Mouse (Mus musculus): ENCODE data around the gene Zbtb2.
A peak's percentile ranks its signal among the peaks of the same experiment; 100 is the strongest.

DNA sequence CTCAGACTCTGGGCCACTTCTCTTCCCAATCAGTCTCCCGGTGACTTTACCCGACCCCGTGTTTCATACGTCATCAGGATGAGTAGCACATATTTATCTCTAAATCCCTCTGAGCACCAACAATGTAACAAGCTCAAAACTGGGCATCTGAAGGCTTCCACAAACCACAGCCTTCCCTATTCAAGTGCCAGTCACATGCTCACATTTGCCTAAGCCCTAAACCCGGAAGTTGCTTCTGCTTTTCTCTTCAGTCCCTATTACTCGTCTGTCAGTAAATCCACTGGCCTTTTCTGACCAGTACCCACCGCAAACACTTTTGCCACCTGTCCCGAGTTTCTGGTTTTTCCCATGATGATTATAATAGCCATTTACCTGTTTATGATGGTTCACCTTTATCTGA, 42.5 kb upstream of the Zbtb2 start:
- TF ChIP-seq CTCF (IDR thresholded peaks at IDR 0.05 in 2 of 3, conservative IDR thresholded peaks at IDR 0.05 in 1 of 3; ENCODE audit: control insufficient read depth in 1 of 3, insufficient read depth in 1 of 3, low read depth in 2 of 3, low read length in 3 of 3, poor library complexity in 1 of 3, severe bottlenecking in 1 of 3), result no peak
- TF ChIP-seq NRF1 (IDR thresholded peaks at IDR 0.05; ENCODE audit: insufficient read depth, low read depth, low read length, poor library complexity, severe bottlenecking), result no peak
- TF ChIP-seq BHLHE40 (IDR thresholded peaks at IDR 0.05; ENCODE audit: borderline replicate concordance, low read depth, low read length), result peak; percentile 12; the same call in 1 of the 2 replicates
- peak in 1 of 2 experiments; percentile 46; a peak in 1 of 4 replicates for TF ChIP-seq USF2 (IDR thresholded peaks at IDR 0.05; ENCODE audit: borderline replicate concordance in 1 of 2, insufficient read depth in 1 of 2, low read depth in 1 of 2, low read length in 2 of 2)
- TF ChIP-seq CHD2 (IDR thresholded peaks at IDR 0.05; ENCODE audit: low read length), result no peak
- 0 out of 2 replicates have a peak, but pooled peaks have one; percentile 45 for TF ChIP-seq HCFC1 (IDR thresholded peaks at IDR 0.05; ENCODE audit: low read depth, low read length)
- TF ChIP-seq TCF12 (IDR thresholded peaks at IDR 0.05; ENCODE audit: low read depth, low read length), result no peak
- no peak for TF ChIP-seq SMC3 (IDR thresholded peaks at IDR 0.05; ENCODE audit: low read depth, low read length)
- no peak for TF ChIP-seq POLR2A (IDR thresholded peaks at IDR 0.05; ENCODE audit: control insufficient read depth in 1 of 2, insufficient read depth in 1 of 2, low read depth in 1 of 2, low read length in 2 of 2, poor library complexity in 1 of 2)
- TF ChIP-seq ZC3H11A (IDR thresholded peaks at IDR 0.05; ENCODE audit: low read depth, low read length), result no peak
- TF ChIP-seq EP300 (IDR thresholded peaks at IDR 0.05; ENCODE audit: low read depth in 1 of 2, low read length in 2 of 2), result no peak; a peak in 1 of 4 replicates
- no peak for TF ChIP-seq ZNF384 (IDR thresholded peaks at IDR 0.05; ENCODE audit: low read depth, low read length)
- no peak for TF ChIP-seq E2F4 (IDR thresholded peaks at IDR 0.05; ENCODE audit: borderline replicate concordance, low read depth, low read length)

Data from MEL (cell line).